Mouse (Mus musculus) cerebellum, postnatal 14 days (tissue): Measurements from ENCODE around the gene Olfr516.
A peak's percentile ranks its signal among the peaks of the same experiment; 100 is the strongest.

Source experiments
- DNase-seq, 2 experiments: peaks; one replicate each; pipeline ENCODE4 v3.0.0; 2021; ENCODE audit warnings: mixed read lengths in 2 of 2

Gene Olfr516

GRCm38 (mm10) chr7:108850429-108850828, at the start of gene Olfr516:
Gene Olfr516, minus strand, starts transcription at chr7:108850529.
- no peak for DNase-seq

GRCm38 (mm10) chr7:108894320-108894719, 44.0 kb upstream of the Olfr516 start, which contains the start of gene Olfr519:
Gene Olfr519, minus strand, starts transcription at chr7:108894420.
- no peak for DNase-seq

GRCm38 (mm10) chr7:108884906-108885305, 34.6 kb upstream of the Olfr516 start, which contains the start of gene Olfr518:
Gene Olfr518, minus strand, starts transcription at chr7:108885006.
- DNase-seq, result no peak

GRCm38 (mm10) chr7:108872279-108872678, 21.9 kb upstream of the Olfr516 start, which contains the start of gene Olfr517:
Gene Olfr517, minus strand, starts transcription at chr7:108872379.
- DNase-seq, result no peak

GRCm38 (mm10) chr7:108825897-108826296, 24.4 kb downstream of the Olfr516 start, which contains the start of gene Olfr514:
Gene Olfr514, minus strand, starts transcription at chr7:108825997.
- DNase-seq, result no peak

- DNase-seq, result peak; percentile 44 to 47
Observed at GRCm38 (mm10) chr7:108814593-108815215, 35.6 kb downstream of the Olfr516 start.

GRCm38 (mm10) chr7:108797205-108797933, 53.0 kb downstream of the Olfr516 start:
- DNase-seq, result no peak
